Mouse (Mus musculus) intestine, postnatal 0 days (tissue): ENCODE data around the gene Galc. TPM values are rescaled to one million over a fixed set of nuclear protein-coding genes. Genes with fewer than 3 reads are reported as not detected.

Experiments used
- ATAC-seq: fragments of 200-750 bp; cut with Nextera tagmentation; 2 replicates; pipeline ENCODE4 v1.8.0; 2017; ENCODE audit warnings: mild to moderate bottlenecking, moderate TSS enrichment, moderate library complexity
- H3K27ac ChIP-seq: fragments of 300-500 bp; sonication (generic); 2 replicates; pipeline ENCODE4 v1.5.1; 2014; ENCODE audit warnings: mild to moderate bottlenecking, low read depth, low read length, moderate library complexity
- H3K27me3 ChIP-seq: fragments of 300-500 bp; sonication (generic); replicated peaks from 2 replicates; pipeline ENCODE4 v1.6.1; 2014; ENCODE audit warnings: low read length, mixed read lengths; ENCODE audit not compliant: control insufficient read depth, insufficient read depth
- H3K36me3 ChIP-seq: fragments of 300-500 bp; sonication (generic); 2 replicates; pipeline ENCODE4 v1.6.1; 2014; ENCODE audit warnings: mild to moderate bottlenecking, moderate library complexity; ENCODE audit not compliant: control insufficient read depth, insufficient read depth
- H3K4me1 ChIP-seq: fragments of 300-500 bp; sonication (generic); replicated peaks from 2 replicates; pipeline ENCODE4 v1.6.1; 2014; ENCODE audit warnings: antibody characterized with exemption, low read length, mixed read lengths; ENCODE audit not compliant: control insufficient read depth, insufficient read depth
- H3K4me2 ChIP-seq: fragments of 300-500 bp; sonication (generic); replicated peaks from 2 replicates; pipeline ENCODE4 v1.6.1; 2014; ENCODE audit warnings: low read depth, mild to moderate bottlenecking, moderate library complexity
- H3K4me3 ChIP-seq: fragments of 300-500 bp; sonication (generic); 2 replicates; pipeline ENCODE4 v1.5.1; 2014; ENCODE audit warnings: low read depth, low read length
- H3K9ac ChIP-seq: fragments of 300-500 bp; sonication (generic); 2 replicates; pipeline ENCODE4 v1.6.1; 2014; ENCODE audit warnings: mild to moderate bottlenecking, low read depth, low read length
- H3K9me3 ChIP-seq: fragments of 300-500 bp; sonication (generic); 2 replicates; pipeline ENCODE4 v1.6.1; 2016; ENCODE audit warnings: mixed run types; ENCODE audit not compliant: control insufficient read depth
- CTCF ChIP-seq: sonication (generic); IDR thresholded peaks from 2 replicates; pipeline ENCODE4 v1.5.1; 2016; ENCODE audit warnings: low read depth, mild to moderate bottlenecking, control low read depth, antibody characterized with exemption, moderate library complexity
- WGBS: fragments of 180-500 bp; shearing (Covaris S2); extraction: QIAGEN DNeasy Blood & Tissue Kit; methylation state at CpG from one replicate; pipeline ENCODE4 v1.1.7; 2014; 5-methylcytosine and 5-hydroxymethylcytosine counted together
- polyA plus RNA-seq: library from polyadenylated mRNA; unstranded; fragments of >200 nt; fragmentation: Nextera tagmentation; extraction: Ambion mirVana; gene quantifications from 2 replicates; pipeline ENCODE4 v1.2.1, GENCODE M21; 2015

Galc gene
- polyA plus RNA-seq, 1 experiment from 2014 or later: 13.1 TPM

GRCm38 (mm10) chr12:98215512-98215911 lies 43.7 kb downstream of the Galc start:
- Histone ChIP-seq H3K27me3 (no peaks in the 10 kb centered on the region), H3K36me3 (peaks cover 4% of the 10 kb centered on the region; the same call in 1 of the 2 replicates), H3K4me3 (no peak overlapping the region), H3K27ac (no peak overlapping the region), H3K4me2 (no peak overlapping the region), H3K9ac (no peak overlapping the region), H3K9me3 (no peaks in the 10 kb centered on the region), H3K4me1 (no peaks in the 10 kb centered on the region)
- ATAC-seq: no peak
- TF ChIP-seq CTCF: no peak
- 58% methylated on average over 6 of the region's 6 CpGs for WGBS

DNA sequence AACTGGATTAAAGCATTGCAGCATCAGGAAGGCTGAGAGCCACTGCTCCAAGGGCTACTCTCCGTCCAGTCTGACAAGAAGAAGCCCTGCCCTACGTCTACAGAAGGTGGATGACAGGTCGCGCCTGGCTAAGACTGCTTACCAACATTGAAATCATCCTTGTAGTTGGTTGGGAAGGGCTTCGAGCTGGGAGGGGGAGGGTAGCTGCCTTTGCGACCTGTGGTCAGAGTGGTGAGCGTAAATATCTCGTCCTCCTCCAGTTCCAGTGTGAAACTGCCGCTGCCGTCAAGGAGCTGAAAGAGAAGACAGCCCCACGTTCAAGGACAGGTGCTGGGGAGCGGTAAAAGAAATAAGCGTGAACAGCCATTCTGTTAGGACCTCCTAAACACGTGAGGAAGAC lies 45.1 kb downstream of the Galc start:
- ATAC-seq: no peak
- H3K9me3 ChIP-seq: no peaks in the 10 kb centered on the region
- 76% methylated on average over 14 of the region's 14 CpGs for WGBS

DNA sequence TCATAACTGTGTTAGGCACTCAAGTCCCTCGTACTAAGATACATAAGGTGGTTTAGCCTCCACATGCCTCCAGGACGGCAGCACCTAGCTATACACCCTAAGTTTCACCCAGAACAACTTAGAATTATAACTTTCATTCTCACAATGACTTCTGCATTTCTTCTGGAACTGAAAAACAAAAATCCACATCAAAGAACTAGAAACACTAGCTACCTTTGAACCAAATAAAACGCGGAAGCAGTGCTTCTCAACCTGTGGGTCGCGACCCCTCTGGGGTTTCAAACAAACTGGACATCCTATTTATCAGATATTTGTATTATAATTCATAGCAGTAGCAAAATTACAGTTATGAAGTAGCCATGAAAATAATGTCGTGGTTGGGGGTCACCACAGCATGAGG lies 45.5 kb downstream of the Galc start:
- peaks cover 12% of the 10 kb centered on the region for H3K36me3 ChIP-seq
- H3K9me3 ChIP-seq: no peaks in the 10 kb centered on the region
- H3K4me2 ChIP-seq: no peak overlapping the region
- H3K4me3 ChIP-seq: no peak overlapping the region
- ATAC-seq: no peak
- TF ChIP-seq CTCF: no peak
- no peak overlapping the region for H3K27ac ChIP-seq
- H3K27me3 ChIP-seq: no peaks in the 10 kb centered on the region
- 87% methylated on average over 7 of the region's 7 CpGs for WGBS
- no peaks in the 10 kb centered on the region for H3K4me1 ChIP-seq
- no peak overlapping the region for H3K9ac ChIP-seq

More for the DNA sequence above, 45.1 kb downstream of the Galc start:
- no peaks in the 10 kb centered on the region for H3K4me1 ChIP-seq
- peaks cover 12% of the 10 kb centered on the region for H3K36me3 ChIP-seq
- H3K4me3 ChIP-seq: no peak overlapping the region
- H3K4me2 ChIP-seq: no peak overlapping the region
- H3K27ac ChIP-seq: no peak overlapping the region
- H3K9ac ChIP-seq: no peak overlapping the region
- TF ChIP-seq CTCF: no peak
- no peaks in the 10 kb centered on the region for H3K27me3 ChIP-seq

DNA sequence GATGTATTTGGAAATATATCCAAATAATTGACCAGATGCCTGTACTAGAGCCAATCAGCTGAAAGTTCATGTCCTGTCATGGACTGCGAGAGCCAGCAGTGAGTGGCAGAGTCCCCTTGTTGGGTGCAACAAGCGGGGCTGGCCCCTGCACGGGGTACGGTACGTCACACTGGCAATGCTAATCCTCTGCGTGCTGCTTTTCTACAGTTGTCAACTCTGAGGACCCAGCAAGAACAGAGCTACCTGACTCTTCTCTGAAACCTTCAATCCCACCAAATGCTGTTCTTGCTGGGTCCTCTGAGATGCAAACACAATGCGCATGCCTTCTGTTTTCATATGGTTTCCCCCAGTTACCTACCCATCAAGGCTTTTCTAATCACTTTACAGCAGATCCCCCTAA lies 45.9 kb downstream of the Galc start:
- 95% methylated on average over 7 of the region's 7 CpGs for WGBS
- no peak overlapping the region for H3K4me3 ChIP-seq
- no peak for TF ChIP-seq CTCF
- peaks cover 12% of the 10 kb centered on the region for H3K36me3 ChIP-seq
- no peaks in the 10 kb centered on the region for H3K9me3 ChIP-seq
- no peak overlapping the region for H3K9ac ChIP-seq
- no peak overlapping the region for H3K4me2 ChIP-seq
- no peak overlapping the region for H3K27ac ChIP-seq
- H3K4me1 ChIP-seq: no peaks in the 10 kb centered on the region
- no peaks in the 10 kb centered on the region for H3K27me3 ChIP-seq
- no peak for ATAC-seq

DNA sequence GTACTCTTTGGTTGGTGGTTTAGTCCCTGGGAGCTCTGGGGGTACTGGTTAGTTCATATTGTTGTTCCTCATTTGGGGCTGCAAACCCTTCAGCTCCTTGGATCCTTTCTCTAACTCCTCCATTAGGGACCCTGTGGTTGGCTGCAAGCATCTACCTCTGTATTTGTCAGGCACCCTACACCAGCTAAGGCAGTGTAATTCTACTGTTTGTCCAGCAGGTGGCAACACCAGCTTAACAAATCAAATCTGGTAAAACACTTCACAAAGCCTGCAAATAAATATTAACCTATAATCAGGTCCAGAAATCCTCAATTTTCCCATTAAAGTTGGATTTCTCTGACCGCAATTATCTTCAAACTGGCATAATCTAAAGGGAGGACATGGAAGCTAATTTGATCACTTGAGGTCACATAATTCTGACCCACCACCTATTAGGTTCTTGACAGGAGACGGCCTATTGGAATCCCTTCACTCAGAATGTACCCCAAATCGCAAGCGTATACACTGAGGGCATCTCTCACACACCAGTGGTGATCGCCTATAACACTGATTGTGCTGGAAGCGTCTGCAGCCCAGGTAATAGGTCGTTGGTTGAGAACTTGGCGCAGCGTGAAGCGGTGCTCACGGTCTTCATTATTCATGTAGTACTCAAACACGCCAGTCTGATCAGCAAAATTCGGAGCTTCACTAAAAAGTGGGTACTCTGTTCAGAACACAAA lies 46.6 kb downstream of the Galc start:
- Histone ChIP-seq H3K36me3 (peaks cover 12% of the 10 kb centered on the region), H3K9me3 (no peaks in the 10 kb centered on the region), H3K27ac (no peak overlapping the region), H3K4me3 (no peak overlapping the region), H3K4me2 (no peak overlapping the region), H3K27me3 (no peaks in the 10 kb centered on the region), H3K4me1 (no peaks in the 10 kb centered on the region), H3K9ac (no peak overlapping the region)
- 89% methylated on average over 13 of the region's 13 CpGs for WGBS
- peak; percentile 80 for TF ChIP-seq CTCF
- no peak for ATAC-seq

DNA sequence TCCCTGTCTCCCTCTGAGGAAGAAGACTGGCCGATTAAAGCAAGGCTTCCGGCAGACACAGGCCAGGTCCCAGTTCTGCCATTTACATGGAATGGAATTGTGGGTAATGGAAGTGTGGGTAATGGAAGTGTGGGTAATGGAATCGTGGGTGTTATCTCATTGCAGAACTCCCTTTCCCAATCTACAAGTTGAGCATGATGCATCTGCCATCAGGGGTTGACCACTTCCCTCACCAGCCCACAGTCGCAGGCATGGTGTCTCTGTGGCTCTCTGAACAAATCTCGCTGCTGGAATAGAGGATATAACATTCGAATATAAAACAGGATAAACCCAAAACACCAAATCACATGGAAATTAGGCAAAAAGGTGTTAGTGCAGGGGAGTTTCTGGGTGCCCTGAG lies 48.8 kb downstream of the Galc start:
- no peaks in the 10 kb centered on the region for H3K4me1 ChIP-seq
- no peak overlapping the region for H3K4me2 ChIP-seq
- H3K27ac ChIP-seq: no peak overlapping the region
- ATAC-seq: no peak
- 88% methylated on average over 6 of the region's 6 CpGs for WGBS
- TF ChIP-seq CTCF: no peak
- H3K36me3 ChIP-seq: peaks cover 12% of the 10 kb centered on the region
- no peak overlapping the region for H3K4me3 ChIP-seq
- H3K27me3 ChIP-seq: no peaks in the 10 kb centered on the region
- H3K9ac ChIP-seq: no peak overlapping the region
- no peaks in the 10 kb centered on the region for H3K9me3 ChIP-seq
